In genomic region chr8:35143018-35143656, GRCm38 (mm10) we compare ENCODE assay signal across 12 mouse cellular contexts.
A peak's percentile ranks its signal among the peaks of the same experiment; 100 is the strongest.
DNase-seq lines count a peak whose midpoint lies in the region; ATAC-seq and TF ChIP-seq lines count a peak whose summit lies in the region.
"Had no signal": no experiment of that assay in that cellular context is flagged by ENCODE, and none has a peak within 500 bp of the region (broad histone marks: within the 10 kb centered on the region; RNA-seq: fewer than 3 reads in every experiment).

No protein-coding gene starts in this region.

- ATAC-seq in midbrain, embryonic 11.5 days (ENCODE audit: low FRiP score) = no peak
- no peak for ATAC-seq in forebrain, postnatal 0 days

- no peak overlapping the region for H3K9ac ChIP-seq in midbrain, embryonic 11.5 days (ENCODE audit: low read length)
- H3K9ac ChIP-seq in forebrain, postnatal 0 days = no peak overlapping the region
- H3K9ac ChIP-seq: neural tube, embryonic 12.5 days had no signal

- H3K27me3 ChIP-seq in heart, embryonic 10.5 days (ENCODE audit: insufficient read depth, poor library complexity, severe bottlenecking) = no peaks in the 10 kb centered on the region
- no peaks in the 10 kb centered on the region for H3K27me3 ChIP-seq in midbrain, embryonic 11.5 days (ENCODE audit: control insufficient read depth, insufficient read depth, low read length)
- H3K27me3 ChIP-seq in forebrain, postnatal 0 days (ENCODE audit: insufficient read depth, low read length) = no peaks in the 10 kb centered on the region
- H3K27me3 ChIP-seq: neural tube, embryonic 12.5 days had no signal

- TF ChIP-seq CTCF in forebrain, postnatal 0 days (IDR thresholded peaks at IDR 0.05; ENCODE audit: low read depth) = no peak

- no peaks in the 10 kb centered on the region; the same call in 1 of the 2 replicates for H3K36me3 ChIP-seq in heart, embryonic 10.5 days
- H3K36me3 ChIP-seq in midbrain, embryonic 11.5 days (ENCODE audit: control insufficient read depth, insufficient read depth, low read length) = no peaks in the 10 kb centered on the region
- no peaks in the 10 kb centered on the region for H3K36me3 ChIP-seq in forebrain, postnatal 0 days (ENCODE audit: insufficient read depth)
- H3K36me3 ChIP-seq: neural tube, embryonic 12.5 days had no signal

- peak overlapping the region; percentile 83 for H3K27ac ChIP-seq in heart, embryonic 10.5 days
- H3K27ac ChIP-seq in midbrain, embryonic 11.5 days (ENCODE audit: low read depth, low read length) = no peak overlapping the region
- no peak overlapping the region for H3K27ac ChIP-seq in forebrain, postnatal 0 days (ENCODE audit: low read depth, low read length)
- H3K27ac ChIP-seq: left cerebral cortex, adult 2 months; neural tube, embryonic 12.5 days had no signal

- DNase-seq in heart, adult 11 months = peak; percentile 92
- DNase-seq in heart, postnatal 25 days (ENCODE audit: low spot score) = no peak
- DNase-seq in ZHBTc4 (ENCODE audit: low read depth, low spot score) = peak; percentile 53
- no peak for DNase-seq in heart, embryonic 10.5 days (ENCODE audit: low spot score)
- peak; percentile 59 for DNase-seq in midbrain, embryonic 11.5 days (ENCODE audit: low spot score, missing footprints)
- no peak for DNase-seq in forebrain, postnatal 0 days
- DNase-seq in layer of hippocampus, adult 8-10 months (ENCODE audit: low spot score in 2 of 2) = no peak
- DNase-seq: cerebellum, adult 11-12 months; thymus, adult 2 months had no signal

- H3K9me3 ChIP-seq in heart, embryonic 10.5 days = no peaks in the 10 kb centered on the region
- H3K9me3 ChIP-seq in midbrain, embryonic 11.5 days (ENCODE audit: control insufficient read depth, low read length) = no peaks in the 10 kb centered on the region
- H3K9me3 ChIP-seq in forebrain, postnatal 0 days (ENCODE audit: low read length) = no peaks in the 10 kb centered on the region
- H3K9me3 ChIP-seq: neural tube, embryonic 12.5 days had no signal

- peak overlapping the region; percentile 9; the same call in 1 of the 2 replicates for H3K4me3 ChIP-seq in heart, embryonic 10.5 days
- no peak overlapping the region for H3K4me3 ChIP-seq in midbrain, embryonic 11.5 days (ENCODE audit: low read depth, low read length)
- H3K4me3 ChIP-seq in forebrain, postnatal 0 days (ENCODE audit: low read depth, low read length) = no peak overlapping the region
- H3K4me3 ChIP-seq: left cerebral cortex, adult 2 months; megakaryocyte, embryonic 14.5 days; neural tube, embryonic 12.5 days had no signal

- 9% methylated on average over 8 of the region's 8 CpGs for WGBS in heart, embryonic 10.5 days
- WGBS in midbrain, embryonic 11.5 days = 33% methylated on average over 8 of the region's 8 CpGs
- 39% methylated on average over 8 of the region's 8 CpGs for WGBS in forebrain, postnatal 0 days

- H3K4me1 ChIP-seq in heart, embryonic 10.5 days = peaks cover 26% of the 10 kb centered on the region
- H3K4me1 ChIP-seq in midbrain, embryonic 11.5 days (ENCODE audit: control insufficient read depth, insufficient read depth, low read length) = no peaks in the 10 kb centered on the region
- no peaks in the 10 kb centered on the region for H3K4me1 ChIP-seq in forebrain, postnatal 0 days (ENCODE audit: insufficient read depth)
- H3K4me1 ChIP-seq: megakaryocyte, embryonic 14.5 days; neural tube, embryonic 12.5 days had no signal

- intact Hi-C loops in heart, postnatal 25 days (cut with DNase I) = loop anchor here (5.0 kb wide), 1 partner anchor 141 kb away; no protein-coding TSS in a partner anchor

- H3K4me2 ChIP-seq in midbrain, embryonic 11.5 days = no peak overlapping the region
- H3K4me2 ChIP-seq in forebrain, postnatal 0 days (ENCODE audit: low read depth) = no peak overlapping the region
- H3K4me2 ChIP-seq: neural tube, embryonic 12.5 days had no signal

Comparison
In these comparisons a context has a peak if more than half of its experiments do, and no peak if none do; other contexts are left out.
1. DNase-seq: peak in heart, adult 11 months (single experiment), ZHBTc4 (single experiment) and midbrain, embryonic 11.5 days (single experiment); none in heart, postnatal 25 days (single experiment), heart, embryonic 10.5 days (single experiment), forebrain, postnatal 0 days (single experiment) and layer of hippocampus, adult 8-10 months (0 of 2).